Mouse (Mus musculus) ES-Bruce4 (cell line): ENCODE results near the gene Ccdc172.

Experiments
- CTCF ChIP-seq: IDR thresholded peaks from one replicate; pipeline ENCODE4 v1.8.1; 2011; ENCODE audit warnings: low read depth, low read length
- POLR2A ChIP-seq: IDR thresholded peaks from one replicate; pipeline ENCODE4 v1.8.1; 2011; ENCODE audit warnings: low read length; ENCODE audit not compliant: insufficient read depth

- no peak for TF ChIP-seq CTCF
- TF ChIP-seq POLR2A, result no peak
Observed at GRCm38 (mm10) chr19:58525457-58526239, 13.9 kb downstream of the Ccdc172 start.
